Mouse (Mus musculus) heart, postnatal 4 days (tissue): ENCODE data around the gene Arap2. TPM values are rescaled to one million over a fixed set of nuclear protein-coding genes. Genes with fewer than 3 reads are reported as not detected.

Experiments used
- DNase-seq: peaks from one replicate; pipeline ENCODE4 v3.0.0; 2021
- total RNA-seq, 2 experiments: library from RNA; stranded (reverse); gene quantifications; 2 replicates each; pipeline ENCODE4 v1.2.3; 2021

Gene Arap2
- 1 to 10 TPM; 6.5 to 8.6 TPM for total RNA-seq

GRCm38 (mm10) chr5:62765784-62766701 is at the start of gene Arap2:
Gene Arap2 (minus strand): TSS chr5:62766159.
- peak; percentile 68 for DNase-seq

- no peak for DNase-seq
Measured at GRCm38 (mm10) chr5:62815741-62816140, 49.8 kb upstream of the Arap2 start.

- no peak for DNase-seq
Measured at GRCm38 (mm10) chr5:62814072-62814414, 48.1 kb upstream of the Arap2 start.

- no peak for DNase-seq
Measured at GRCm38 (mm10) chr5:62813402-62814071, 47.6 kb upstream of the Arap2 start, which contains the start of gene Dthd1. Gene Dthd1 (plus strand): TSS chr5:62813823.

- no peak for DNase-seq
Measured at GRCm38 (mm10) chr5:62792776-62793175, 26.8 kb upstream of the Arap2 start.

GRCm38 (mm10) chr5:62790921-62791564 is 25.1 kb upstream of the Arap2 start:
- DNase-seq: no peak

- DNase-seq: no peak
Measured at GRCm38 (mm10) chr5:62786809-62787208, 20.9 kb upstream of the Arap2 start.

GRCm38 (mm10) chr5:62778682-62779081 is 12.7 kb upstream of the Arap2 start:
- no peak for DNase-seq

GRCm38 (mm10) chr5:62777804-62778203 is 11.8 kb upstream of the Arap2 start:
- DNase-seq: no peak

GRCm38 (mm10) chr5:62771775-62772599 is 6.0 kb upstream of the Arap2 start:
- DNase-seq: no peak

GRCm38 (mm10) chr5:62765459-62765783 is 538 bp downstream of the Arap2 start:
- no peak for DNase-seq

GRCm38 (mm10) chr5:62764161-62764560 is 1.8 kb downstream of the Arap2 start:
- no peak for DNase-seq

GRCm38 (mm10) chr5:62763046-62763445 is 2.9 kb downstream of the Arap2 start:
- no peak for DNase-seq

GRCm38 (mm10) chr5:62762298-62762960 is 3.5 kb downstream of the Arap2 start:
- no peak for DNase-seq

- no peak for DNase-seq
Measured at GRCm38 (mm10) chr5:62760791-62761504, 5.0 kb downstream of the Arap2 start.

GRCm38 (mm10) chr5:62755808-62756527 is 10.0 kb downstream of the Arap2 start:
- DNase-seq: no peak

GRCm38 (mm10) chr5:62752934-62753333 is 13.0 kb downstream of the Arap2 start:
- no peak for DNase-seq

- DNase-seq: no peak
Measured at GRCm38 (mm10) chr5:62751692-62752091, 14.3 kb downstream of the Arap2 start.

GRCm38 (mm10) chr5:62748168-62748567 is 17.8 kb downstream of the Arap2 start:
- DNase-seq: no peak

GRCm38 (mm10) chr5:62743220-62743922 is 22.6 kb downstream of the Arap2 start:
- DNase-seq: no peak
